Mouse (Mus musculus) Muller cell, postnatal 12 days (primary cell): ENCODE measurements around the gene Gadd45a.
"Not testable (repeated sequence)": the region's sequence is repeated elsewhere in the genome, so short reads cannot be mapped to it uniquely, and the experiment has no call there.

Source experiments
- DNase-seq: peaks from one replicate; pipeline ENCODE4 v3.0.0-alpha.2; 2015; ENCODE audit errors: inconsistent ontology term

Gene Gadd45a

DNA sequence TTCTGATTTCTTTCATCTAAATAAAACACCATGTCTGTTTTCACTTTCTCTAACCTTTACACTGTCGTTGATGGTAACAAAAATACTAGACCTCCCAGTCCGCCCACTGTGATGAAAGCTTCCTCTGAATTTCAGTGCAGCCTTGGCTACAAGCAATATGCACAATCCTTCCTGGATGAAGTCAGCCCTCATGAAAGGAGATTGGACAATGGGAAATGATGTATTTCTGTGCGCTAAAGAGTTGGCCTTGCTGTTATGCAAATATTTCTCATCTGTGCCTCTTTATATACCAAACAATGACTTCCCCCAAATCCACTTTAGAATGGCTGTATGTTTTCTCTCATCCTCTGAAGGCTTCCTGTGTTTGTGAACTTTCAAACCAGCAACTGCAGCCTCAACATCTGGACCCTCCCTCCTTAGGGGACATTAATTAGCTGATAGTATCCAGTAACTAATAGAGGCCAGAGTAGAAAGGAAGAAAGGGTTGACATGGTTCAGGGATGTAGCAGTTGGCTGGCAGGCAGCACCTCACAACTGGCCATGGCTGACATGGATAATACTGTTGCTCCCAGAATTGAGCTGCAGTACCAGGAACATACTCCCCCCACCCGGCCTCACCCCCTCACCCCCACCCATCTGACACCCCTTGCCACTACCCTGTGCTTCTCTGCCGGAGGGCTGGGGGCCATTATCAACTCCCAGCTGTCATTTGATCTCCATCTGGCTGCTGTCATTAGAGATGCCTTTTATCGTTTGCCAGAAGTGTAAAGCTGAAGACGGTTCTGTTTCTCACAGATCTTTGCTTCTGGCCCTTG lies 11.8 kb upstream of the Gadd45a start:
- no peak for DNase-seq

DNA sequence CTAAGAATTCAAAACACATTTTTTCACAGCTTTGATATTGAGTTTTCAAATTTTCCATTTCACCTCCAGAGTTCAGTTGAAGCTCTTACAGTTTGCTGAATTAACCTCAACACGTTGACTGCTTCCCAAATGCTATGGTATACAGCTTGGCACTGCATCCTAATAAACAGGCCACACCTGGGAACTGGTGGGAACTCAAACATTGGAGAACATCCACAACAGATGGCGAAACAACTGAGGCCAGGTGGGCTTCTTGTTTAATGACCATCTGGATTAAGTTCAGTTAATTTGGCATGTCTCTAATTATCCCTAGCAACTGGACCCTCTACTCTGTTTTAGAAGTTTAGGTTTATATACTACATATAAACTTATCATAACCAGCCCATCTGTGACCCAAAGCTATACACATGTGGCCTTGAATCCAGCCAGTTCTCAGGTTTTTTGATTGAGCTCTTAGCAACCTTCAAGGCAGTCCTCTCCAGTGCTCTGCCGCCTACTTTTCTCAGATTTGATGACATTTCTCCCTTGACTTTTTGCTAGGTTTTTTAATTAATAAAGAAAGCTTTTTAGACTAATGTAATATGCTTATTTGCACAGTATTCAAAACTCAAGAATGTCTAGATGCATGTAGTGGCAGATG lies 10.9 kb upstream of the Gadd45a start:
- no peak for DNase-seq

DNA sequence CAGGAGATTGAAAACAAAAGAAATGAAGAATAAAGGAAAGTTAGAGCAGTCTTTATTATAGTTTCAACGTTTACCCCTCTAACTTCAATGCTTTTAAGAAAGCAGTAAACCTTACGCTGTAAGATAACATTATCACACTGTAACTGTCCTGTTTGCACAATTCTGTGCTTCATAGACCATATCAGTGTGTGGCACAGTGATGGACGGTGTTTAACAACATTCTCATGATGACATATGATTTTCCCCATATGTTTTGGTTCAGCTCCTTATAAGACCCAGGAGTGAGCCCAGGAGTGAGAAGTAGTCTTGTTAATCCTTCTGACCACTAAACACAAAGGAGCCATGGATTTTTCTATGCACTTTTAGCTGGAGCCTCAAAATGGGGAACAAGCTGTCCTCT lies 9.7 kb upstream of the Gadd45a start:
- DNase-seq = no peak

DNA sequence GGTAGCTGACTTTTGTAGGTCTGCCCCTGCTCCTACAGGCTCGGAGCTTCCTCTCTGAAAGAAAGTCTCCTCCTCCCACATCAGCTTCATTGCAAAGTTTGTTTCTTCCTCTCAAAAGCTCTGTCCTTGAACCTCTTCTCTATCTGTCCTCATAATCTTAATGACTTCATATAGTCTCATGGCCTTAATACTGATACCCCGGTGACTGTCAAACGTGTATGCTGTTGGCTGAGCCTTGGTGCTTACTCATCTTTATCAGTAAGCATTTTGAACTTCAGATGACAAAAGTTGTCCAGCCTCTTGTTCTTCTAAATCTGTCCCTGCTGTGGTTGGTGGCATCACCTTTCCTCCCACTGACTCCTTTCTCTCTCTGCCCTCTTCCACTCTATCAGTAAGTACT lies 8.2 kb upstream of the Gadd45a start:
- DNase-seq = no peak

DNA sequence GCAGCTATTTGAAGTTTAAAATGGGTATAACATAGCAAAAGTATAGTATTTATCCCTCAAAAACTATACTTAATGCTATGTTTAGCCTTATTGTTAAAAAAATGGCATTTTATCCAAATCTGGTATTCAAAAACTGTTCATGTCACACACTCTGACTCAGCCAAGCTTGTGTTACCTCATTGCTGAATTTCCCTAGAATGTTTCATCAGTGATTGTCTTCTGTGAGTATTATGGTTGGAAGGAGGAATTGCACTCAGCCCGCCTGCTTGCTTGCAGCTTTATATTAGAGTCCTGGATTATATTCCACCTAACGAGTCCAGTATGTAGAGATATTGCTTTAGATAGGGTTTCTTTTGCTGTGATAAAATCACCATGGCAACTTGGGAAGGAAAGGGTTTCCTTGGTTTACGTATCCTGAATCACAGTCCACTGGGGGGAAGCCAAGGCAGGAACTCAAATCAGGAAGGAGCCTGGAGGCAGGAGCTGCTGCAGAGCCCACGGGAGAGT lies 3.7 kb upstream of the Gadd45a start:
- DNase-seq = no peak

DNA sequence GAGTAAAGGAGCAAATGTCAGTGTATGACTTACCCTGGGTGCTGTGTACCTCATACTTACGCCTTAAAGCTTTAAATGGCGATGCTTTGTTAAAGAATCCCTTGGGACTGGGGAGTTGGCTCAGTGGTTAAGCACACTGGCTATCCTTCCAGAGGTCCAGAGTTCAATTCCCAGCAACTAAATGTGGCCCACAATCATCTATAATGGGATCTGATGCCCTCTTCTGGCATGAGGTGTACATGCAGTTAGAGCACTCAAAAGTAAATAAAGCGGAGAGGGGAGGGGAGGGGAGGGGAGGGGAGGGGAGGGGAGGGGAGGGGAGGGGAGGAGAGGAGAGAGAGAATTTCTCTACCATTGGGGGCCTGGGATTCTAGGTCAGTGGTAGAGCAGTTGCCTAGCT lies 1.7 kb upstream of the Gadd45a start:
- no peak for DNase-seq

DNA sequence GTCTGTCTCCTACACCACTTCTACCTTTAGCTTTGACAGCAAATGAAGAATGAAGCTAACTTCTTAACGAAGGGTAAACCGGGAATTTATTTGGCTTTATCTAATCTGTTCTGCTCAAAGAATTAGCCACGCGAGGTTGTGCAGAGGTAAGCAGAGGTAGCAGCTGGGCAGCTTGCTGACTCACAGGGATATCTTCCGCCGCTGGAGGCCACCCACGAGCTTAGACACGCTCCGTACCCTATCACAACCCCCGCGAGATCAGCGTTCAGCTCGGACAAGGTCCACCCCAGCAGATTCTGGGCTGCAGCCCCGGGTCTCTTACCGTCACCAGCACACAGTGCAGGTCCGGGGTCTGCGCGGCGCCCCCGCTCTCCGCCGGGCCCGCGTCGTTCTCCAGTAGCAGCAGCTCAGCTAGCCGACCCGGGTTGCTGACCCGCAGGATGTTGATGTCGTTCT lies 873 bp downstream of the Gadd45a start:
- peak; percentile 85 for DNase-seq

DNA sequence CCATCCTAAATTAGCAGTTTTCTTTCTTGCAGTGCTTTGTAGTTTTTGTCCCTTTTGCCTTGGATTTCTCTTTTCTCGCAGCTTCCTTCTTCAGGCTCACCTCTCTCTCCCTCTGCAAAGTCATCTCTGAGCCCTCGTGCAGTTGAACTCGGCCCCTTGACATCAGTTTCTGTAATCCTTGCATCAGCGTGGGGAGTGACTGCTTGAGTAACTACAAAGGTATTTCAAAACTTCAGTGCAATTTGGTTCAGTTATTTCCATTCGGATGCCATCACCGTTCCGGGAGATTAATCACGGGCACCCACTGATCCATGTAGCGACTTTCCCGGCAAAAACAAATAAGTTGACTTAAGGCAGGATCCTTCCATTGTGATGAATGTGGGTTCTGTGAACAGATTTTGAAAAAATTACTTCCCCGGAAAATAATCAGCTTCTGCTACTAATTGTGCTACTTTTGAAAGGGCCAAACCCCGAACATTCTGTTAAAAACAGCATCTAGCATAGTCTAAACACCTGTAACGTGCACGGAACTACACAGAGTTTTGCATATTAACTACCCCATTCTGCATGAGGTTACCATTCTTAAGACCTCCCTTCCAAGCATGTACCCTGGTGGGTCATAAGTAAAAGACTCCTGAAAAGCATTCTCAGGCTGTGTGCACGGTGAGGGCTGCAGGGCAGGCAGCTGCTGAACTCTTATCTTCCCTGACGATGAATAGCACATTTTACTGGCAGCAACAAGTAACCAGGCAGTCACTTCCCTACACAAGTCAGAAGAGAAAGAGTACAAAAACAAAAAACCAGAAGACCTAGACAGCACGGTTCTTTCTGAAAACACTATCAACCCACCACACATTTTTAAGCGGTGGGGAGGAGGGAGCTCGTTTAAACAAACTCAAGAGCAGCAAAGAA lies 1.6 kb downstream of the Gadd45a start:
- peak; percentile 87 for DNase-seq

DNA sequence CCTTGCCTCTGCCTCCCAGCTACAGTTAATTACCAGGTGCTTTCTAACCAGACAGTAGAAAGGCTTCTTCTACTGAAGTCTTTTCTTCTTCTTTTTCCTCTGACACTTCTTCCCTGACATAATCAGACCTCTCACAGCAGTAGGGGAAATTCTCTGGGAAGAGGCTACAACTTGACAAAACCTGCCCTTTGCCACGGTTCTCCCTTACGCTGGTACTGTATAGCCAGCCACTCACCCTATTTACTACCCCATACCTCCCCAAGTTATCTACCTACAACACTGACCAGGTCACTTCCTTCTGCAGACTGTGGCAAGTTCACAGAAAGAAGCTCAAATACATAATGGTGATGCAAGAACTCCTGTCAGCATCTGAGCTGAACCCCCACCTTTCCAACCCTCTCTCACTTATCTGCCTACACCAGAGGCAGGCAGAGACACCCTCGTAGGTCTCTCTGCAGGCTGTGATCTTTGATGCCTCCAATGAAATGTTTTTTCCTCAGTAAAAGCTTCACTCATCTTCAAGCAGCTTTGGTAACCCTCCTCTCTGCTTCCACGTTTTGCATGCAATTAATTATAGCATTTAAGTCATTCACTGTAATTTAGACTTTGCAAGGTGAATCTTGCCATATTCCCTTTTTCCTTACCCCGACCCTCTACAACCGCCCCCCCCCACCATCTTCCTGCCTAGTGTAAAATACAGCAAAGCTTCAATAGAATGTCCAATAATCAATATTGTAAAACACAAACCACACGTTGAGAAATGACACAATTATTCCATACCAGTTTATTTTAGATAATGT lies 2.7 kb downstream of the Gadd45a start:
- no peak for DNase-seq

DNA sequence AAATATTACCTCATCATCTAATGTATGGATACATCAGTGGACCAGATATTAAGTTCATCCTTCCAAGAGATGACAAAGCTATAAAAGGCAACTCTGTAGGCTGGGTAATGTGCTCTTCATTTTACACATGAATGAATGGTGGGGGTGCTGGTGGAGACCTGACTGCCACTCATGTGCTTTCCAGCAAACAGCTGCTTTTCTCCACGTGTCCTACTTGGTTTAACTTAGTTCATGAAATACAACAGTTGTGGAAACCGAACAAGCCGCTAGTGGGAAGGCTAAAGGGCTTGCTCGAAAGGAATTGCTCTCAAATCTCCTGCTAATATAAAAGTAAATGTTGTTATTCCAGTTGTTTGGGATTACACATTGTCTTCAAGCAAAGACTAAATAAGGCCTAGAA lies 3.7 kb downstream of the Gadd45a start:
- no peak for DNase-seq

DNA sequence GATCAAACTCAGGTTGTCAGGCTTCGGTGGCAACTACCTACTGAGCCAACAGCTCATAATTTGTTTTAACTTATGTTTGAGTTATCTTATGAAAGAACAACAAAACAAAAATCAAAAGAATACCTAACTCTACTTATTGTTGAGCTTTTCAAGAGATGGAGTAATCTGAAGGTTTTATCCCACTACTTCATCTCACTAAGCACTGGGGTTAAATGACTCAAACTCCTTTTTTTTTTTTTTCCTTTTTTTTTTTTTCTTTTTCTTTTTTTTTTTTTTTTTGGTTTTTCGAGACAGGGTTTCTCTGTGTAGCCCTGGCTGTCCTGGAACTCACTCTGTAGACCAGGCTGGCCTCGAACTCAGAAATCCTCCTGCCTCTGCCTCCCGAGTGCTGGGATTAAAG lies 4.3 kb downstream of the Gadd45a start:
- not testable (repeated sequence) for DNase-seq

DNA sequence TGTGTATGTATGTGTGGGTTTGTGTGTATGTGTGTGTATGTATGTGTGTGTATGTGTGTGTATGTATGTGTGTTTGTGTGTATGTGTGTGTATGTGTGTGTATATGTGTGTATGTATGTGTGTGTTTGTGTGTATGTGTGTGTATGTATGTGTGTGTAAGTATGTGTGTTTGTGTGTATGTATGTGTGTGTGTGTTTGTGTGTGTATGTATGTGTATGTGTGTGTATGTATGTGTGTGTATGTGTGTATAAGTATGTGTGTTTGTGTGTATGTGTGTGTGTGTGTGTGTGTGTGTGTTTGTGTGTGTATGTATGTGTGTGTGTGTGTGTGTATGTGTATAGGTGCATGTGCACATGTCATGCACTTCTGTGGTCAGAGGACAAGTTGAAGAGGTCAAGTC lies 4.7 kb downstream of the Gadd45a start:
- DNase-seq = not testable (repeated sequence)

DNA sequence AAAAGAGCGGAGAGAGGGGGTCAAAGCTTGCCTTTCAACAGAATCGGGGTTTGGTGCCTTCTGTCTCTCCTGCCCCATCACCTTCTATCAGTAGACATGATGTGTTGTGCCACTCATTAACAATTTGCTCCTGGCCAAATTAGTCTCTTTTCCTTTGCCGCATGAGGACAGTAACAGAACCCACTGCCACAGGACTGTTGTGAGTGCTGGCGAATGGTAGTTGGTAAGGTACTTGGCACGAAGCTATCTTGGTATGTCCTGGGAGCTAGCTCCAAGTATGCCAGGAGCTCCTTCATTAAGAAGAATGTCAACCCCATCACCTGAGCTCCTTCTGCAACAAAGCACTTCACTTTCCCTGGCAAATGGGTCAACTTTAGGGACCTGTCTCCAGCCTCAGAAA lies 6.4 kb downstream of the Gadd45a start:
- no peak for DNase-seq

DNA sequence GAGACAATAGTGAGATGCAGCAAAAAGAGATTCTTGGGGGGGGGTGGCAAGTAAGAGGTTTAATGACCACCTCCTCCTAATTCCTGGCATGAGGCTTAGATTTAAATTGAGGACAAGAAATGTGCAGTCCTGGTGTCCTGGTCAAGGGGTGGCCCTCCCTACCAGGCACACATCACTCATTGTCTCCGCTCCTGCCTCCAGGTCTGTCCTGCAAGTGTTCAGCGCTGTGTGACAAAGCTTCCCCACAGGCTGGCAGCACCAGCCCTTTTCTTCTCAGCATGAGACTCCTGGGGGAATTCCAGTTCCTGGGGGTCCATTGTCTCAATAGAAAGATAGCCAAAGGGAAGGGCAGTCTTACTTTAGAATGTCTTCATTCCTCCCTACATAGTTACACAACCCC lies 6.8 kb downstream of the Gadd45a start:
- peak; percentile 71 for DNase-seq

DNA sequence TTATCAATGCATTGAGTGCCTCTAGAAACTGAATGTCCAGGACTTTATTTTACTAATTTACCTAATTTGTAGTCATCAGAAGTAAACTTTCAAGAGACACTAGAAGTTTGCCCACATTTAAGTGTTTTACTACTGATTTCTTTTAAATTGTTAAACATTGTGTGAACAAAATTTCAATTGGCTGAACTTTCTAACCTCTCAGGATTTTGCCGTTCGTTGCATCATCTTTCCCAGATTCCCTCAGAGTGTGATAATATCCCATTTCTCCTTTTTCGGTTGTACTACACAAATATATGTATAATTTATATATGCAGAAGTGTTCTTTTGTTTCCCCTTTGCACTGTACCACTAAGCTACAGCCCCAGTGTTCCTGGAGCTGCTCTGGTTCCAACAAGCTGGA lies 7.3 kb downstream of the Gadd45a start:
- no peak for DNase-seq

DNA sequence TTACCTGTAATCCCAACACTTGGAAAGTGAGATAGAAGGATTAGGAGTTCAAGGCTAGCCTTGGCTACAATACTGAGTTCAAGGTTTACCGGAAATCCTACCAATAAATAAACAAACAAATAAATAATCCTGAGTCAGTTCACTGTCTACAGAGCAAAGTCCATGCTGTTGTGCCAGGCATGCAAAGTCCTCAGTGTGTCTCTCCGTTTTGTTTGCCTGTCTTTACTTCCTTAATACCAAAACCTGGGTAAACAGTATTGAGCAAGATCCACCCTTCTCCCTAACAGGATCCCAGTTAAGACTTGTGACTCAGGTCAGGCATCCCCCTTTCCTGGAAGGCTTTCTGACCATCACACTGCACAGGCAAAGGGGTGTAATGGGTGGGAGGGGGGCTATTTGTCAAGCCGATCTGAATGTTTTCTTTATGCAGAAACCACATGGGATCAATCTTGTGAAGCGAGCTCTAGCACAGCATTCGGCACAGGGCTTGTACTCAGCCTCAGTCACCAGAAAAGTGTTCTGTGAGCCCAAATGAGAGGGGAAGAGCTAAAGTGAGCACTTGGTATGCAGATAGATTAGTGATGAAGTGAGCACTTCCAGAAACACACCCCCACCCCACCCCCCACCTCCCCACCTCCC lies 7.8 kb downstream of the Gadd45a start:
- DNase-seq = no peak

DNA sequence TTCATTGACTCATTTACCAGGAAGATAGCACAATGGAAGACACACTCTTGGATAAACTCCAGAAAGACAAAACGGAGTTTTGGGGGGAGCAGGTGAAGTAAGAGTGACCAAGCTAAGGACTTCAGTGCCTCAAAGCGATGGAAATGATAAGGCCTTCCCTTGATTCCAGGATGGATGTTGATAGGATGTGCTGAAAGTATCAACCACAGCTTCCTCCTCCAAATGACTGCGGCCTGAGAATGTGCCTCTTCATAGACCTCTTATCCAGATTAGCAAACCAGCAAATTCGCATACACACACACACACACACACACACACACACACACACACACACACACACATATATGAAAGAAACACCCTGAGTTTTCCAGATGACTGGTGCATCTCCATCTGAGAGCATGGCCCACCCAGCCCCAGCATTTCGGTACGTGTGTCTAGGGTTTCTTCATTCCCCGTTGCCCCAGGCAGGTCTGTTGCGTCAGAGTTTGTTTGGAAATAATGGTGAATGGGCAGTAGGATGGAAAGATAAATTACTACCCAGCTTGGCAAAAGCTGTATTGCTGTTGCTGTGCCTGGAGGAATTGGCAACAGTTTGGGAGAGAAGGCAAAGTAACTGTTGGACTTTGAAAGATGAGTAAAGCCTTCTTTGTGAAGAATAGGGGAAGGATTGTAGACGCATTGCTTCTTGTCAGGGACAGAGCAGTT lies 9.7 kb downstream of the Gadd45a start:
- peak; percentile 60 for DNase-seq

DNA sequence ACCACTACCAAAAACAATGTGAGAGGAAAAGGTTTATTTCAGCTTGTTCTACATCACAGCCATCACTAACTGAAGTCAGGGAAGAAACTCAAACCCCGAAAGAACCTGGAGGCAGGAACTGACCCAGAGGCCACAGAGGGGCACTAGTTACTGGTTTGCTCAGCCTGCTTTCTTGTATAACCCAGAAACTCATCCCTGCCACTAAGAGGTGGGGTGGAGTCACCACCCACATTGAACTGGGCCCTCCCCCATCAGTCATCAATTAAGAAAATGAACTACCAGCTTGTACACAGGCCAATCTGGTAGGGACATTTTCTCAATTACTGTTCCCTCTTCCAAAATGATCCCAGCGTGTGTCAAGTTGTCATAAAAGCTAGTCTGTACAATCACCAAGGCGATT lies 10.6 kb downstream of the Gadd45a start:
- DNase-seq = no peak

DNA sequence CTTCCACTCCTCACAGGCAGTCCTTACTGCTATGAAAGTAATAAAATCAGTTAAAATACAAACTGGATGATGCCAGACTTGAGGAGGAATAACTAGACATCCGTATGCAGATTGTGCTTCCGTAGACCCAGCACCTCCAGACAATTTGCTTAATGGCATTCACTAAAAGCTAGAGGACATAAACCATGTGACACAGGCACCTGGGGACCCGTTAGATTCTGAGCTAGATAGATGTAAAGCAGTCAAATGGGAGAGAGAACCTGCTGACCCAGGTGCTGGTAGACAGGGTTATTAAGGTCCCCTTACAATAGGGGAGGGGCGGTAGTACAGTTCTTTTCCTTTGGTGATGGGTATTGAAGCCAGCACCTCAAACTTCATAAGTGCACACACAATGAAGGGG lies 13.5 kb downstream of the Gadd45a start:
- DNase-seq = no peak

DNA sequence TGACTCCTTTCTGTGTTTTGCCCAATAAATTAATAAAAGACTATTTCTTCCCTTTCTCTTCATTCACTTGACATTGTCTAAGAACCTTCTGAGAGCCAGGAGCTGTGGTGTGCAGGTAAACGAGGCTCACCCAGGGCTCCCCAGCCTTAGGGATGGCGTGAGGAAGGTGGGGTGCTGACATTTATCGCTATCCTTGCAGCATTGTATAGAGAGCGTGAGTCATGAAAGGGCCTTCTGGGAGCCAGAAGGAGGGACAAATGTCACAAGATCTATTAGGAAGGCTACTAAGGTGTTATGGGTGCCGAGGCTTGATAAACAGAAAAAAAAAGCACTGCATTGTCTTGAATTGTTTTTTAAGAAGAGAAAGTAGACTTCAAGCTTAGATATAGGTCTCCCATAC lies 15.9 kb downstream of the Gadd45a start:
- no peak for DNase-seq
